ENCODE assay signal across 7 mouse cellular contexts in genomic region chr2:26090876-26091770, GRCm38 (mm10). TPM values are rescaled to one million over a fixed set of nuclear protein-coding genes. Genes with fewer than 3 reads are reported as not detected.
DNase-seq lines count a peak whose midpoint lies in the region; ATAC-seq and TF ChIP-seq lines count a peak whose summit lies in the region.

No protein-coding gene starts in this region.

- no peak overlapping the region for H3K27ac ChIP-seq in spleen, adult 2 months (ENCODE audit: insufficient read depth, low read length)
- H3K27ac ChIP-seq in heart, embryonic 16.5 days (ENCODE audit: low read length): no peak overlapping the region
- peak overlapping the region; percentile 86 for H3K27ac ChIP-seq in limb, embryonic 12.5 days

- 4% methylated on average over 35 of the region's 39 CpGs for WGBS in spleen, adult 2 months
- 3% methylated on average over 37 of the region's 39 CpGs for WGBS in heart, embryonic 16.5 days
- under 1% methylated on average over 39 of the region's 39 CpGs for WGBS in limb, embryonic 12.5 days

- H3K9ac ChIP-seq in heart, embryonic 16.5 days (ENCODE audit: low read length): peak overlapping the region; percentile 69
- peak overlapping the region; percentile 80 for H3K9ac ChIP-seq in limb, embryonic 12.5 days (replicated peaks)

- H3K4me3 ChIP-seq in spleen, adult 2 months (ENCODE audit: extremely low read depth, insufficient read depth, insufficient read length): peak overlapping the region; percentile 34; the same call in 1 of the 2 replicates
- peak overlapping the region; percentile 61 for H3K4me3 ChIP-seq in heart, embryonic 16.5 days (ENCODE audit: low read length)
- H3K4me3 ChIP-seq in limb, embryonic 12.5 days (replicated peaks): peak overlapping the region; percentile 72

- TF ChIP-seq CTCF in spleen, adult 2 months (IDR thresholded peaks at IDR 0.05; ENCODE audit: extremely low read depth, insufficient read depth, insufficient read length, insufficient replicate concordance): no peak

- no peak for TF ChIP-seq POLR2A in spleen, adult 2 months (IDR thresholded peaks at IDR 0.05; ENCODE audit: low read depth, low read length)

- no peak for DNase-seq in spleen, adult 2 months (ENCODE audit: low read depth in 1 of 2, low spot score in 2 of 2)
- DNase-seq in spleen, adult 12 weeks (ENCODE audit: low spot score): no peak
- DNase-seq in cerebellum, postnatal 36 days: peak; percentile 52 to 54
- DNase-seq in neural tube, embryonic 10.5 days (ENCODE audit: extremely low spot score, low spot score): peak; percentile 75
- DNase-seq in spleen, postnatal 4 days (ENCODE audit: low spot score in 2 of 2): no peak

- H3K9me3 ChIP-seq in heart, embryonic 16.5 days (replicated peaks; ENCODE audit: control insufficient read depth, low read length): no peaks in the 10 kb centered on the region
- H3K9me3 ChIP-seq in limb, embryonic 12.5 days: no peaks in the 10 kb centered on the region

- H3K4me1 ChIP-seq in spleen, adult 2 months (ENCODE audit: control insufficient read depth, insufficient read depth, insufficient read length): no peaks in the 10 kb centered on the region
- H3K4me1 ChIP-seq in heart, embryonic 16.5 days (ENCODE audit: control insufficient read depth, insufficient read depth, low read length): peaks cover 28% of the 10 kb centered on the region
- peaks cover 22% of the 10 kb centered on the region for H3K4me1 ChIP-seq in limb, embryonic 12.5 days (replicated peaks)

- ATAC-seq in heart, embryonic 16.5 days (replicated peaks; ENCODE audit: extremely low read depth, insufficient read depth, low FRiP score): peak; percentile 31; the same call in 1 of the 2 replicates
- peak; percentile 73 for ATAC-seq in limb, embryonic 12.5 days (ENCODE audit: insufficient number of reproducible peaks, insufficient read depth, low FRiP score, low TSS enrichment, low read depth)

- H3K36me3 ChIP-seq in spleen, adult 2 months (ENCODE audit: control insufficient read depth, insufficient read depth, low read length): no peaks in the 10 kb centered on the region
- H3K36me3 ChIP-seq in heart, embryonic 16.5 days (ENCODE audit: control insufficient read depth, insufficient read depth): no peaks in the 10 kb centered on the region
- H3K36me3 ChIP-seq in limb, embryonic 12.5 days: peaks cover 6% of the 10 kb centered on the region; the same call in 1 of the 2 replicates

- H3K27me3 ChIP-seq in spleen, adult 2 months (ENCODE audit: control insufficient read depth, insufficient read depth, low read length): peaks cover 5% of the 10 kb centered on the region
- peaks cover 14% of the 10 kb centered on the region for H3K27me3 ChIP-seq in heart, embryonic 16.5 days (ENCODE audit: control insufficient read depth, insufficient read depth, low read length)
- H3K27me3 ChIP-seq in limb, embryonic 12.5 days: peaks cover 58% of the 10 kb centered on the region

- H3K4me2 ChIP-seq in heart, embryonic 16.5 days (ENCODE audit: low read depth, low read length): peak overlapping the region; percentile 97
- peak overlapping the region; percentile 97 for H3K4me2 ChIP-seq in limb, embryonic 12.5 days

RNA-seq across cellular contexts. Expression of gene Nacc2, which starts 31.9 kb away (rescaled TPM):
- polyA plus RNA-seq in spleen, adult 2 months (2012; rRNA removed): 10.7 and 16.8 TPM in 2 replicates
- polyA plus RNA-seq in heart, embryonic 16.5 days (2015; fragmentation: Nextera tagmentation; extraction: Ambion mirVana): 6.9 and 8.0 TPM in 2 replicates
- polyA plus RNA-seq in limb, embryonic 12.5 days (2016; fragmentation: Nextera tagmentation; extraction: Ambion mirVana): 4.7 TPM in 2 replicates

Comparison
In these comparisons a context has a peak if more than half of its experiments do, and no peak if none do; other contexts are left out.
1. DNase-seq: peak in cerebellum, postnatal 36 days (2 of 2) and neural tube, embryonic 10.5 days (single experiment); none in spleen, adult 2 months (0 of 2), spleen, adult 12 weeks (single experiment) and spleen, postnatal 4 days (0 of 2).
2. Peak in every context shown above with its lines, with median percentiles within 50 percentile points of each other: H3K4me3 ChIP-seq.